Mouse (Mus musculus) lung, embryonic 16.5 days (tissue): ENCODE measurements around the gene Stox2. TPM values are rescaled to one million over a fixed set of nuclear protein-coding genes. Genes with fewer than 3 reads are reported as not detected.

Experiments used
- ATAC-seq: fragments of 200-750 bp; cut with Nextera tagmentation; 2 replicates; pipeline ENCODE4 v1.8.0; 2017; ENCODE audit warnings: low read depth, mild to moderate bottlenecking, moderate library complexity
- H3K27ac ChIP-seq: fragments of 300-500 bp; sonication (generic); 2 replicates; pipeline ENCODE4 v1.5.1; 2014; ENCODE audit warnings: mild to moderate bottlenecking, control low read depth, low read length
- H3K27me3 ChIP-seq: fragments of 300-500 bp; sonication (generic); 2 replicates; pipeline ENCODE4 v1.6.1; 2014; ENCODE audit warnings: low read depth, low read length, mixed read lengths; ENCODE audit not compliant: control insufficient read depth, insufficient read depth
- H3K36me3 ChIP-seq: fragments of 300-500 bp; sonication (generic); 2 replicates; pipeline ENCODE4 v1.6.1; 2014; ENCODE audit warnings: low read length; ENCODE audit not compliant: control insufficient read depth, insufficient read depth
- H3K4me1 ChIP-seq: fragments of 300-500 bp; sonication (generic); replicated peaks from 2 replicates; pipeline ENCODE4 v1.6.1; 2014; ENCODE audit warnings: low read length, mixed read lengths; ENCODE audit not compliant: control insufficient read depth, insufficient read depth
- H3K4me2 ChIP-seq: fragments of 300-500 bp; sonication (generic); 2 replicates; pipeline ENCODE4 v1.6.1; 2014; ENCODE audit warnings: low read depth, low read length, control low read depth
- H3K4me3 ChIP-seq: fragments of 300-500 bp; sonication (generic); 2 replicates; pipeline ENCODE4 v1.5.1; 2014; ENCODE audit warnings: mild to moderate bottlenecking, low read length, control low read depth
- H3K9ac ChIP-seq: fragments of 300-500 bp; sonication (generic); 2 replicates; pipeline ENCODE4 v1.6.1; 2014; ENCODE audit warnings: low read length, control low read depth
- H3K9me3 ChIP-seq: fragments of 300-500 bp; sonication (generic); 2 replicates; pipeline ENCODE4 v1.6.1; 2016; ENCODE audit warnings: low read length; ENCODE audit not compliant: control insufficient read depth
- WGBS: fragments of 180-500 bp; shearing (Covaris S2); extraction: QIAGEN DNeasy Blood & Tissue Kit; methylation state at CpG from one replicate; pipeline ENCODE4 v1.1.7; 2014; 5-methylcytosine and 5-hydroxymethylcytosine counted together
- polyA plus RNA-seq: library from polyadenylated mRNA; unstranded; fragments of >200 nt; fragmentation: Nextera tagmentation; extraction: Ambion mirVana; gene quantifications from 2 replicates; pipeline ENCODE4 v1.2.1, GENCODE M21; 2015

The Stox2 gene
- polyA plus RNA-seq, 1 experiment from 2014 or later = 11.6 TPM

DNA sequence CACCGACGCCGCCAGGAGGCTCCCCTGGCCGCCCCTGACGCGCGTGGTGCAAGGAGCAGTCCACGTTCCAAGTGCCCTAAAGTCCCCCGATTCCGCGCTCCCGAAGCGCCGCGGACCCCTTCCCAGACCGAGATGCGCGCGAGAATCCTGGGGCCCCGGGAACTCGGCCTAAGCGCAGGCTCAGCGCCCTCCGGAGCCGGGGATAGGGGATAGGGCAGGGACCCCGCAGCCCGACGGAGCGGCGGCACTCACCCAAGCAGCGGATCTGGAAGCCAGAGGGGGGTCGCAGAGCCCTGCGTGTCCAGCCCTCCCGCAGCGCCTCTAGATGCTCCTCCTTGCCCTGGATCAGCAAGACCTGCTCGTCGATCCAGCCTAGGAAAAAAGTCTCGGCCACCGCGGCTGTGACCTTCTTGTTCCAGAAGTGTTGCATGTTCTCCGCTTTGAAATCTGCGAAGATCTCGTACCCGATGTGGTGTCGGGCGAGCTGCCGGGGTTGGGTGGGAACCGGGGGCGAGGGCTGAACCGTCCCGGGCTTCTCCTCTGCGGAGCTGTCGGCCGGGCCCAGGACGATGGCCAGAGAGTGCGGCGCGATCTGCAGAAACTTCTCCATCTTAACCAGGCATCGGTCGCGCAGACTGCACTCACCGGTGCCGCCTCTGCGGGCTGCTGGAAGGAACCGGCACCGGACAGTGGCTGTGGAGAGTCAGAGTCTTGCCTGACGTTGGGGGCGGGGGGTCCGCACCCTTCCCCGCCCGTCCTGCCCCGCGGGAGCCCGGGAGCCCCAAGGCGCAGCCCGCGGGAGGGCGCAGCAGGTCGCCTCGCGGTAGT lies 33.3 kb downstream of the Stox2 start:
- H3K4me1 ChIP-seq = peaks cover 10% of the 10 kb centered on the region
- peak overlapping the region; percentile 93 for H3K27ac ChIP-seq
- peak overlapping the region; percentile 83 for H3K4me3 ChIP-seq
- H3K9me3 ChIP-seq = no peaks in the 10 kb centered on the region
- 0% methylated on average over 72 of the region's 81 CpGs for WGBS
- no peaks in the 10 kb centered on the region for H3K36me3 ChIP-seq
- peak; percentile 59 for ATAC-seq
- H3K27me3 ChIP-seq = peaks cover 41% of the 10 kb centered on the region
- peak overlapping the region; percentile 78 for H3K9ac ChIP-seq
- H3K4me2 ChIP-seq = peak overlapping the region; percentile 92

DNA sequence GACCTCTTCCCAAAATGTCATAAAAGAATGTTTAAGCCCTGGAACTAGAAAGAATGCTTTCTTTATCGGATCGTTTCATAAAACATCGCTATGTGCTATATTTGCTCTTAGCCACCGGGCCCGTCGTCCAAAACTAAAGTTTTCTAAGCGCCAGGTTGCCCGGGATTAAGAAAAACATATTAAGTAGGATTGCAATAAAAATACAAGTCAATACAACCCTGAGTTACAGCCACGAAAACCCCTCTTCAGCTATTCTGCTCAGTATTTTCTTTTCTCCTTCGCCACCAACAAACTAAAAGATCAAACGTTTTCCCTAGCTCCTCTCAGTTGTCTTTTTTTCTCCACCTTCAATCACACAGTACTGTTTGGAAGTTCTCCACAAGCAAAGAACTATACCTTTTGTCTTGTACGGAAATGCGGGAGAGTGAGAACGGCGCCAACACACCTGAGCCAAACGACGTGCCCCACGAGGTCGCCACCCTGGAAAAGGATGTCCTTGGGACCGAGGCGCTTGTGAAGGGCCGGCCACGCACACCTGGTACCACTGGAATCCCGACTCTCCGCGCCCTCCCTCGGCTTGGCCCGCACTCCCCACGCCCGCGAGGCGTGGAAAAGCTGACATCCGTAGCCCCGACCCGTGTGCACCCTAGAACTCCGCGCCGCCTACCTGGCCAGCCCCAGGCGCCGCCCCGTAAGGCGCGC lies 34.0 kb downstream of the Stox2 start:
- Histone ChIP-seq H3K4me2 (peak overlapping the region; percentile 92), H3K4me1 (peaks cover 10% of the 10 kb centered on the region), H3K36me3 (no peaks in the 10 kb centered on the region), H3K27me3 (peaks cover 41% of the 10 kb centered on the region), H3K4me3 (peak overlapping the region; percentile 83), H3K9ac (peak overlapping the region; percentile 78), H3K9me3 (no peaks in the 10 kb centered on the region), H3K27ac (peak overlapping the region; percentile 93)
- ATAC-seq = peak; percentile 63
- WGBS = 2% methylated on average over 40 of the region's 43 CpGs

DNA sequence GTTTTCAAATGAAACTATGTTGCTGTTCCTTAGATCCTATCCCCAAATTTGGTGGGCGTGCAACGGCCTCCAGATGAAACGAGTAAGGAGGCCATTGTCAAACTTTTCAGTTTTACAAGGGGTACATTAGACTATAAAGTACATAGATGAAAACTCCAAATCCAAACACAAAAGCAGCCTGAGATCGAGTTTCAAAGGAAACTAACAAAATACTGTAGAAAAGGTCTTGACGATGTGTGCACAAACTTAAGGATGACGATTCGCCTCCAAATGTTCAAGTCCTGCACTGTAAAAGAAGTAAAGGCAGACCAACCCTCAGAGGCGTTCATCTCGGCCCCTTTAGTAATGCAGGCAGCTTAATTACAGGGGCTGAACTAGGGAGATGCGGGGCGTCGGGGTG lies 34.8 kb downstream of the Stox2 start:
- no peak overlapping the region for H3K27ac ChIP-seq
- WGBS = 13% methylated on average over 12 of the region's 12 CpGs
- H3K4me1 ChIP-seq = peaks cover 10% of the 10 kb centered on the region
- H3K27me3 ChIP-seq = peaks cover 41% of the 10 kb centered on the region
- no peak for ATAC-seq
- no peaks in the 10 kb centered on the region for H3K36me3 ChIP-seq
- H3K9ac ChIP-seq = no peak overlapping the region
- H3K9me3 ChIP-seq = no peaks in the 10 kb centered on the region
- peak overlapping the region; percentile 83 for H3K4me3 ChIP-seq
- H3K4me2 ChIP-seq = peak overlapping the region; percentile 92

- peak overlapping the region; percentile 31; the same call in 1 of the 2 replicates for H3K4me2 ChIP-seq
- H3K9ac ChIP-seq = peak overlapping the region; percentile 24; the same call in 1 of the 2 replicates
- H3K4me1 ChIP-seq = peaks cover 10% of the 10 kb centered on the region
- no peaks in the 10 kb centered on the region for H3K9me3 ChIP-seq
- 13% methylated on average over 8 of the region's 8 CpGs for WGBS
- H3K27me3 ChIP-seq = peaks cover 37% of the 10 kb centered on the region
- H3K27ac ChIP-seq = no peak overlapping the region
- H3K36me3 ChIP-seq = no peaks in the 10 kb centered on the region
- ATAC-seq = no peak
- H3K4me3 ChIP-seq = no peak overlapping the region
These were observed 37.1 kb downstream of the Stox2 start for GRCm38 (mm10) chr8:47409061-47409460.

DNA sequence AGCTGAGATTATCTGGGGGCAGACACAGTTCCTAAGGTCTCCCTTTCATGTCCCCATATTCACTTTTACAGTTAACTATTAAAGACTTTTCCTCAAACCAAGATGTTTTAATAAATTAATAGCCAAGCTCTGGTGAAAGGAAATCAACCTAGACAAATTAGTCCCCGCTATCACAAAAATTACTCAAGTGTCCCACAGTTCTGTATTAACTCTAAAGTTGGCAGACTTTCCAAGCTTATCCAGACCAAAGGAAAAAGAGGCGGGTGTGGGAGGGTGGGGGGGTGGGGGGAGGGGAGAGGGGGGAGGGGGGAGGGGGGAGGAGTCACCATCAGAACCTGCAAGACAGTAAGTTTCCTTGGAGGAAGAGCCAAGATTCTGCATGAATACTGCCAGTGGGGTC lies 41.3 kb downstream of the Stox2 start:
- H3K4me2 ChIP-seq = no peak overlapping the region
- H3K4me3 ChIP-seq = no peak overlapping the region
- peaks cover 5% of the 10 kb centered on the region; the same call in 1 of the 2 replicates for H3K4me1 ChIP-seq
- no peak overlapping the region for H3K9ac ChIP-seq
- no peak overlapping the region for H3K27ac ChIP-seq
- H3K27me3 ChIP-seq = peaks cover 11% of the 10 kb centered on the region
- H3K36me3 ChIP-seq = no peaks in the 10 kb centered on the region
- H3K9me3 ChIP-seq = no peaks in the 10 kb centered on the region; the same call in 1 of the 2 replicates
- ATAC-seq = no peak
- 68% methylated on average over 1 of the region's 2 CpGs for WGBS

GRCm38 (mm10) chr8:47392927-47393326 lies 53.2 kb downstream of the Stox2 start:
- Histone ChIP-seq H3K9ac (no peak overlapping the region), H3K27ac (peak overlapping the region; percentile 3; the same call in 1 of the 2 replicates), H3K4me3 (no peak overlapping the region), H3K27me3 (no peaks in the 10 kb centered on the region), H3K4me1 (peaks cover 1% of the 10 kb centered on the region; the same call in 1 of the 2 replicates), H3K4me2 (no peak overlapping the region), H3K36me3 (no peaks in the 10 kb centered on the region), H3K9me3 (no peaks in the 10 kb centered on the region)
- 31% methylated on average over 7 of the region's 7 CpGs for WGBS
- ATAC-seq = no peak

GRCm38 (mm10) chr8:47392290-47392689 lies 53.9 kb downstream of the Stox2 start:
- no peaks in the 10 kb centered on the region; the same call in 1 of the 2 replicates for H3K4me1 ChIP-seq
- no peaks in the 10 kb centered on the region for H3K27me3 ChIP-seq
- H3K4me3 ChIP-seq = no peak overlapping the region
- H3K9me3 ChIP-seq = no peaks in the 10 kb centered on the region
- no peak overlapping the region; the same call in 1 of the 2 replicates for H3K27ac ChIP-seq
- no peak for ATAC-seq
- H3K9ac ChIP-seq = no peak overlapping the region
- H3K4me2 ChIP-seq = no peak overlapping the region
- H3K36me3 ChIP-seq = no peaks in the 10 kb centered on the region
- WGBS = 73% methylated on average over 18 of the region's 18 CpGs

GRCm38 (mm10) chr8:47391844-47392243 lies 54.3 kb downstream of the Stox2 start:
- Histone ChIP-seq H3K9me3 (no peaks in the 10 kb centered on the region), H3K4me2 (no peak overlapping the region), H3K4me1 (no peaks in the 10 kb centered on the region; the same call in 1 of the 2 replicates), H3K36me3 (no peaks in the 10 kb centered on the region), H3K27me3 (no peaks in the 10 kb centered on the region), H3K9ac (no peak overlapping the region), H3K4me3 (no peak overlapping the region), H3K27ac (no peak overlapping the region)
- WGBS = 89% methylated on average over 10 of the region's 10 CpGs
- no peak for ATAC-seq

GRCm38 (mm10) chr8:47389430-47389829 lies 56.7 kb downstream of the Stox2 start:
- Histone ChIP-seq H3K4me1 (no peaks in the 10 kb centered on the region; the same call in 1 of the 2 replicates), H3K27ac (no peak overlapping the region), H3K9me3 (no peaks in the 10 kb centered on the region), H3K36me3 (no peaks in the 10 kb centered on the region), H3K27me3 (no peaks in the 10 kb centered on the region), H3K4me2 (no peak overlapping the region), H3K9ac (no peak overlapping the region), H3K4me3 (no peak overlapping the region)
- WGBS = 35% methylated on average over 3 of the region's 3 CpGs
- ATAC-seq = no peak
